Mouse (Mus musculus) MEL (cell line): ENCODE results near the gene Pyy.
A peak's percentile ranks its signal among the peaks of the same experiment; 100 is the strongest.

Experiments
- CTCF ChIP-seq, 3 experiments: IDR thresholded peaks in 2 of 3; conservative IDR thresholded peaks in 1 of 3; 2 replicates each; pipeline ENCODE4 v1.5.1; 2011 to 2012; ENCODE audit warnings: low read length in 3 of 3, low read depth in 2 of 3, mild to moderate bottlenecking in 2 of 3, improper control_type of control experiment in 1 of 3, inconsistent platforms in 1 of 3, mixed read lengths in 1 of 3, moderate library complexity in 1 of 3; ENCODE audit not compliant: control insufficient read depth in 1 of 3, insufficient read depth in 1 of 3, poor library complexity in 1 of 3, severe bottlenecking in 1 of 3
- GATA1 ChIP-seq: IDR thresholded peaks from 2 replicates; pipeline ENCODE4 v1.6.1; 2011; ENCODE audit warnings: low read depth, low read length, improper control_type of control experiment
- ZMIZ1 ChIP-seq: IDR thresholded peaks from 2 replicates; pipeline ENCODE4 v1.6.1; 2012; ENCODE audit warnings: low read depth, mild to moderate bottlenecking, inconsistent platforms, low read length, improper control_type of control experiment, moderate library complexity

- TF ChIP-seq ZMIZ1 (no peak), GATA1 (no peak), CTCF (IDR thresholded peaks at IDR 0.05 in 2 of 3, conservative IDR thresholded peaks at IDR 0.05 in 1 of 3; ENCODE audit: control insufficient read depth in 1 of 3, insufficient read depth in 1 of 3, low read depth in 2 of 3, low read length in 3 of 3, poor library complexity in 1 of 3, severe bottlenecking in 1 of 3) (peak in 2 of 3 experiments; percentile 13 to 14; a peak in 2 of 6 replicates)
Observed at GRCm38 (mm10) chr11:102144957-102145470, 37.4 kb upstream of the Pyy start.
